Mouse (Mus musculus) liver, embryonic 13.5 days (tissue): ENCODE results near the gene Fam120a. TPM values are rescaled to one million over a fixed set of nuclear protein-coding genes. Genes with fewer than 3 reads are reported as not detected.

Experiments used
- ATAC-seq: fragments of 200-750 bp; cut with Nextera tagmentation; 2 replicates; pipeline ENCODE4 v1.8.0; 2017; ENCODE audit warnings: low read depth, mild to moderate bottlenecking, moderate number of reproducible peaks, moderate library complexity
- DNase-seq: peaks from one replicate; pipeline ENCODE4 v3.0.0; 2022
- H3K27ac ChIP-seq: fragments of 300-500 bp; sonication (generic); 2 replicates; pipeline ENCODE4 v1.5.1; 2015; ENCODE audit warnings: moderate library complexity, mild to moderate bottlenecking, inconsistent platforms
- H3K27me3 ChIP-seq: fragments of 300-500 bp; sonication (generic); 2 replicates; pipeline ENCODE4 v1.6.1; 2015; ENCODE audit warnings: mild to moderate bottlenecking, inconsistent platforms
- H3K36me3 ChIP-seq: fragments of 300-500 bp; sonication (generic); 2 replicates; pipeline ENCODE4 v1.6.1; 2015; ENCODE audit warnings: mild to moderate bottlenecking, inconsistent platforms
- H3K4me1 ChIP-seq: fragments of 300-500 bp; sonication (generic); replicated peaks from 2 replicates; pipeline ENCODE4 v1.6.1; 2015; ENCODE audit warnings: inconsistent platforms
- H3K4me2 ChIP-seq: fragments of 300-500 bp; sonication (generic); 2 replicates; pipeline ENCODE4 v1.6.1; 2015; ENCODE audit warnings: inconsistent platforms, mild to moderate bottlenecking, moderate library complexity
- H3K4me3 ChIP-seq: fragments of 300-500 bp; sonication (generic); replicated peaks from 2 replicates; pipeline ENCODE4 v1.5.1; 2015; ENCODE audit warnings: mild to moderate bottlenecking, inconsistent platforms
- H3K9ac ChIP-seq: fragments of 300-500 bp; sonication (generic); 2 replicates; pipeline ENCODE4 v1.6.1; 2015; ENCODE audit warnings: mild to moderate bottlenecking, inconsistent platforms
- H3K9me3 ChIP-seq: fragments of 300-500 bp; sonication (generic); replicated peaks from 2 replicates; pipeline ENCODE4 v1.6.1; 2016; ENCODE audit warnings: inconsistent platforms
- WGBS: fragments of 180-500 bp; shearing (Covaris S2); methylation state at CpG from one replicate; pipeline ENCODE4 v1.1.7; 2015; ENCODE audit not compliant: insufficient replicate concordance; 5-methylcytosine and 5-hydroxymethylcytosine counted together
- polyA plus RNA-seq: library from polyadenylated mRNA; unstranded; fragments of >200 nt; fragmentation: Nextera tagmentation; extraction: Ambion mirVana; gene quantifications from 2 replicates; pipeline ENCODE4 v1.2.1, GENCODE M21; 2015

Gene Fam120a
- polyA plus RNA-seq, 1 experiment from 2014 or later, result 16.6 TPM

DNA sequence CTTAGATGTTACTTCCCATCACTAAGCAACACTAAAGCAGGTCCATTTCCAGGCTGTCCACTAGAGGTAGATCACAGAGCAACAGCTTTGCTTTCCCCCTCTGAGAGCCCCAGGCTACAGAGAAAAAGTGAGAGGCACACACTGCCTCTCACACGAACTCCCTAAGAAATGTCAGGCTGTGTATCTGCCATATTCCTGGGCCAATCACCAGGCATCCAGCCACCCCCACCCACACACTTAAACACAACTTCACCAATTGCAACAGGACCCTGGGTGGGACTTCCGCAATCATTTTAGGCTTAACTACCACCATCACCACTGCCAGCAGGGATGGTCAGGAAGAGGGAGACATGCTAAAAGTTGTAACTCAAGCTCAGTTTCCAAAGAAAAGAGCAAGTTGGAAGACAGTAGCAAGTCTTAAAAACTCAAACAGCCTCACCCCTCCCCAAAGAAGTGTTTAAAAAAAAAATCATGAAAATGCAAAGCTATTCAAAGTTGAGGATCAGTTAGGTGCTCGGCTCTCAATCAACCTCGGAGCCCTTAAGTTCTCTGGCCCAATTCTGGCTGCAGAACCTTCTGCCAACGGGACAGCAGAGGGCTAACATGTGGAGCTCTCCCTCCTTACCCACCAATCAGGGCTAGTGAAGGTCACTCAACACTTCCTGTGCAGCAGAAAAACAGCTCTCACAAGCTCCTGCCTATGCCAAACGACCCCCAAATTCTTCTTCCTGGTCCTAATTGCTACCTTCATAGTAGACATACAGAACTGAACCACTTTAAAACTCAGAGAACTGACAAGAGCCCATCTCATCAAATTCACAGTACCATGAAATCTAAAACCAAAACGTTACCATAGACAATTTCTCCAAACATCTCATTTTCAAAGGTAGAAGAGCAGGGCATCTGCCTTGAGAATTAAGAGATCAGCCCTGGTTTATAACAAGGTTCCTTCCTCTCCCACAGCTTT, 2.0 kb downstream of the Fam120a start:
- 3% methylated on average over 7 of the region's 7 CpGs for WGBS
- peak overlapping the region; percentile 93 for H3K4me2 ChIP-seq
- H3K9me3 ChIP-seq, result no peaks in the 10 kb centered on the region
- H3K4me3 ChIP-seq, result peak overlapping the region; percentile 99
- ATAC-seq (peak; percentile 46), DNase-seq (peak; percentile 75)
- peak overlapping the region; percentile 96 for H3K27ac ChIP-seq
- H3K36me3 ChIP-seq, result peaks cover 17% of the 10 kb centered on the region
- H3K27me3 ChIP-seq, result no peaks in the 10 kb centered on the region
- H3K4me1 ChIP-seq, result peaks cover 81% of the 10 kb centered on the region
- H3K9ac ChIP-seq, result peak overlapping the region; percentile 99

DNA sequence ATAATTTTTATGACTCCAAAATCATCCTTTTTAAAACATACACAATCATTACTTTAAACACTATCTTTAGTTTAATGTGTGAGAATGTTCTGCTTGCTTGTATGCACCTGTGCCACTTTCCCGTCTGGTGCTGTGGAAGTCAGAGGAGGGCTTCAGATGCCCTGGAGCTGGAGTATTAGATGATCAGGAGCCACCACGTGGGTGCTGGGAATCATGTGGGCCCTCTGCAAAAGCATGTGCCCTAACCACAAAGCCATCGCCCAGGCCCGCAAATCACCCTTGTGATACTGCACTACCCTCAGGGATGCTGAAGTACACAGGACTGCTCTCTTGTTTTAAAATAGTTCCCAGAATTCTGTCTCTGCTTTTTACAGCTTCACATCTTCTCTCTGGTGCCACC, 3.0 kb downstream of the Fam120a start:
- Histone ChIP-seq H3K4me3 (peak overlapping the region; percentile 99), H3K27ac (peak overlapping the region; percentile 96), H3K27me3 (no peaks in the 10 kb centered on the region), H3K9me3 (no peaks in the 10 kb centered on the region), H3K4me2 (peak overlapping the region; percentile 93), H3K36me3 (peaks cover 15% of the 10 kb centered on the region), H3K4me1 (peaks cover 76% of the 10 kb centered on the region), H3K9ac (peak overlapping the region; percentile 99)
- no peak for DNase-seq
- no peak for ATAC-seq
- 31% methylated on average over 4 of the region's 4 CpGs for WGBS

DNA sequence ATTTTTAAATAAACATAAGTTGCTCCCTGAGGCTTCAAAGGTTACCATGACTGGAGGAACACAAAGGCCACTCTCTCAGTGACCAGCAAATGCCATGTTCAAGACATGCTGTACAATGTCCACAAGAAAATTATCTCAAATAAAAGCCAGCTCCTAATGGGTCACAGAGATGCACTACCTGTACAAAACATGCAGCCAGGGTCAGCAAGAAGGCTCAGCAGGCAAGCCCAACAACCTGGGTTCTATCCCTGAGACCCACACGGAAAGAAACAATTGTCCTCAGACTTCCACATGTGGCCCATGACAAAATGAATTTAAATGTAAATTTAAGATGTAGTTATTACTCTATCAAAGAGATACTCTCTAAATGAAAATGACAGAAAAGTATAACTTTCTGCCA, 4.7 kb downstream of the Fam120a start:
- peaks cover 24% of the 10 kb centered on the region for H3K36me3 ChIP-seq
- peaks cover 79% of the 10 kb centered on the region for H3K4me1 ChIP-seq
- H3K27ac ChIP-seq, result peak overlapping the region; percentile 77
- no peaks in the 10 kb centered on the region for H3K27me3 ChIP-seq
- H3K9ac ChIP-seq, result peak overlapping the region; percentile 56
- WGBS, result 81% methylated on average over 1 of the region's 1 CpGs
- H3K4me2 ChIP-seq, result peak overlapping the region; percentile 46
- H3K4me3 ChIP-seq, result peak overlapping the region; percentile 22; the same call in 1 of the 2 replicates
- ATAC-seq (no peak), DNase-seq (no peak)
- H3K9me3 ChIP-seq, result no peaks in the 10 kb centered on the region

DNA sequence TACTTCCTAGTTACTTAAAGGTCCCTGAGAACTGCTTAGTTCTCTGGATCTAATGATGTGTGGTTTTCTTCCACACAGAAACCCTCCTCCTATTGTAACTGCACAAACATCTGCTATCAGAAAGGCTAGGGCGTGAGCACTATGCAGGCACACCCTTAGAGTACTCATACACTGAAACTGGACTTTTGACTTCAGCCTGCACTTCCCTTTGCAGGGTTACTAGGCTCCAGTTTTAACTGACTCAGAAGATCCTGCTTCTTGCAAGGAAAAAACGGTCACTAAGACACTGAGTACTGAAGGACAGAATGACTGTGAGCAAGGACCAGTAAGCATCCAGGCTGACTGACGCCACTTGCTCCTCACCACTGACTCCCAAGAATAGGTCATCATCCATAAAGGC, 5.3 kb downstream of the Fam120a start:
- Histone ChIP-seq H3K4me3 (peak overlapping the region; percentile 22; the same call in 1 of the 2 replicates), H3K36me3 (peaks cover 24% of the 10 kb centered on the region), H3K4me1 (peaks cover 79% of the 10 kb centered on the region), H3K27ac (peak overlapping the region; percentile 77), H3K9ac (peak overlapping the region; percentile 56), H3K9me3 (no peaks in the 10 kb centered on the region), H3K27me3 (no peaks in the 10 kb centered on the region), H3K4me2 (peak overlapping the region; percentile 46)
- ATAC-seq (peak; percentile 53), DNase-seq (peak; percentile 16)
- 14% methylated on average over 3 of the region's 3 CpGs for WGBS

DNA sequence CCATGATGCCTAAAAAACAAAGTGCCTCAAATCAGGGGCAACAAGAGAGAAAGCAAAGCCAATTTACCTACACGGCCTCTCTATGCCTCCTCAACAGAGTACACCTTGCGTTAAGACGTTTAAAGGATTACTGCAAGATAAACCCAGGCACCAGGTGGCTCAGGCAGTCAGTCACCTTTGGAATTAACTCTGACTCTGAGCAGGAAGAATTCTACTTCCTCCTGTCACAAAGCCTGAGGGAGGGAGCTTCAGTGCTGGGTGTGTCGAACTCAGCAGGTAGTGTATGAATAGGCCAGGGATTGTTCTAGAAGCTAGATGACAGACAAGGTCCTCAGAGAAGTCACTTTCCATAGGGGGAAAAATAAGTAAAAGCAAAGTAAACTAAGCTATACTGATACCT, 9.2 kb downstream of the Fam120a start:
- ATAC-seq, result no peak
- no peak overlapping the region for H3K4me2 ChIP-seq
- no peak for DNase-seq
- peaks cover 57% of the 10 kb centered on the region for H3K4me1 ChIP-seq
- H3K27ac ChIP-seq, result no peak overlapping the region
- peaks cover 26% of the 10 kb centered on the region for H3K36me3 ChIP-seq
- H3K4me3 ChIP-seq, result no peak overlapping the region
- no peaks in the 10 kb centered on the region for H3K27me3 ChIP-seq
- WGBS, result 70% methylated on average over 4 of the region's 4 CpGs
- H3K9me3 ChIP-seq, result no peaks in the 10 kb centered on the region
- no peak overlapping the region for H3K9ac ChIP-seq

DNA sequence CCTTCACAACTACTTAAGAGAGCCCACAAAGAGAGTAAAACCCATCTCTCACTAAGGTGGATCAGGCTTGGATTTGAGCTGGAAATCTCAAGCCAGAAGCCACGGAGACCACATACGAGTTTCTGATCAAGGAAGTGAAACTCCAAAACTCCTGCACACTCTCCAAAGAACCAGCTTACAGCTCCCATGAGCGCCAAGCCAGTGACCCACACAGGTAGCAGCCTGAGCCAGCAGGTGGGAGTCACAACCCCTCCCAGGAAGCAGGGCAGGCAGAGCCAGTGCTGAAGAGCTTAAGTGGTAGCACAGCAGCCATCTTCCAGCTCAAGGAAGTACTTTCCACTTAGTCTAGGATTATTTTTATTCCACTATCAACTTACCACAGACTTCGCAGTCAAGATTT, 13.0 kb downstream of the Fam120a start:
- DNase-seq, result no peak
- ATAC-seq, result no peak
- Histone ChIP-seq H3K9me3 (no peaks in the 10 kb centered on the region), H3K4me1 (peaks cover 37% of the 10 kb centered on the region), H3K27me3 (no peaks in the 10 kb centered on the region), H3K4me3 (no peak overlapping the region), H3K27ac (no peak overlapping the region), H3K36me3 (peaks cover 23% of the 10 kb centered on the region), H3K4me2 (no peak overlapping the region), H3K9ac (no peak overlapping the region)
- 81% methylated on average over 4 of the region's 4 CpGs for WGBS

DNA sequence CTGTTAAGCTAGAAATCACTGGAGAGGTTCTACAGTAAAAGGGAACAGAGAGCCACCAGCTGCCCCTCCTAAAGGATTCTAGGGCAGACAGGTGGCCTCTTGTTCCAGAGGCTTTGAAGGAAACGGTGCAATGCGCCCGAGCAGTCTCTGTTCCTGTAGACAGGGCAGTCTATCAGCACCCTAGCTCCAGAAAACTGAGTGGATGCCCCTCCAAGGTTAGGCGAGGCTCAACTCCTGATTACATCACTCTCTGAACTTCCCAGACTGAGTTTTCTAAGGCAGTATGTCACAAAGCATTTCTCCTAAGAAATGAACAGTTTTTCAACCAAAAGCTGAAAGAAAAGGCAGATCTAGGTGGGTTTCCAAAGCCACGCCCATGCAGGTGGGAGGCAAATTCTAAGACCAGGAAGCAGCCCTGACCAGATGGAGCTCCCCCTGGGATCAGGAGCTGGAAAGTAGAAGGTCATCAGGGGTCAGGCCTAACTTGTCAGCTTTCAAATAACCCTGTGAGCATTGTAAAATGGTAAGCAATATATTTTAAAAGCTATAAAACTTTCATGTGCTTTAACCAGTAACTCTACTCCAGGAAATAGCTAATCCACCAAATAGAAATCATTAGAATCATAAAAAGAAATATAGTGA, 17.1 kb downstream of the Fam120a start:
- 54% methylated on average over 5 of the region's 5 CpGs for WGBS
- DNase-seq (no peak), ATAC-seq (no peak)
- H3K27me3 ChIP-seq, result no peaks in the 10 kb centered on the region
- H3K9me3 ChIP-seq, result no peaks in the 10 kb centered on the region
- H3K4me1 ChIP-seq, result peaks cover 19% of the 10 kb centered on the region
- H3K4me2 ChIP-seq, result no peak overlapping the region
- no peak overlapping the region for H3K9ac ChIP-seq
- no peak overlapping the region for H3K27ac ChIP-seq
- peaks cover 41% of the 10 kb centered on the region for H3K36me3 ChIP-seq
- no peak overlapping the region for H3K4me3 ChIP-seq

DNA sequence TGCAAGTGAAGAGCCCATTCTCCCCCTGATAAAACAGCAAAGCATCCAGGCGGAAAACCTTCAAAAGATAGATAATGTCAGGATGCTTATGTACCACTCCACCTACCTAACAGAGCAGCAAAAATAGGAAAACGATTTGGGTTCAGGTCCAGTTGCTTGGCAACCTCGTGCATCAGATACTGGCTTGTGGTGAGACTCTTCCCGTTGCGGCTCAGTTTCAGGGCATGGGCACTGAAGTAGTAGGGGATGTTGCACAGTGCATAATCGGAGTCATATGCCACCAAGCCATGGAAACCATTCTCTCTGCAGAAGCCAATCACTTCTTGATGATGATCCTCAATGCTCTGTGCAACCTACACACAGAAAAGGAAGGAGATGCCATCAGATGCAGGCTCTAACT, 18.9 kb downstream of the Fam120a start:
- Histone ChIP-seq H3K4me3 (no peak overlapping the region), H3K4me1 (peaks cover 17% of the 10 kb centered on the region), H3K4me2 (no peak overlapping the region), H3K9me3 (no peaks in the 10 kb centered on the region), H3K36me3 (peaks cover 56% of the 10 kb centered on the region), H3K9ac (no peak overlapping the region), H3K27ac (no peak overlapping the region), H3K27me3 (no peaks in the 10 kb centered on the region)
- ATAC-seq, result no peak
- WGBS, result 78% methylated on average over 6 of the region's 6 CpGs
- no peak for DNase-seq

DNA sequence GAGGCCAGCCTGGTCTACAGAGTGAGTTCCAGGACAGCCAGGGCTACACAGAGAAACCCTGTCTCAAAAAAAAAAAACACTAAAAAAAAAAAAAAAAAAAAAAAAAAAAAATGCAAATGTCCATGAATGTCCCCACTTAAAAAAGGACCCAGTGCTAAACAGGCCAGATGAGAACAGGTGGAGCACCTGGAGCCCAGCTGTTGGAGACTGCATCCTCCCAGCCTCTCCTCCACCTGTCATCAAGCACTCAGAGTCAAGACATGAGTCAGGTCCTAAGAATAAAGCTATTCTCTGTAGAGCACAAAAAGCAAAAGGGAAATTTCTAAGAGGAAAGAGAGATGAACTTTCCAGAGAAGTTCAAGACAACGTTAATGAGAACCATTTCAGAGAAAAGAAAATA, 23.2 kb downstream of the Fam120a start:
- H3K4me1 ChIP-seq, result peaks cover 26% of the 10 kb centered on the region
- H3K27me3 ChIP-seq, result no peaks in the 10 kb centered on the region
- H3K9ac ChIP-seq, result no peak overlapping the region
- no peak overlapping the region for H3K27ac ChIP-seq
- peaks cover 88% of the 10 kb centered on the region for H3K36me3 ChIP-seq
- H3K4me3 ChIP-seq, result no peak overlapping the region
- ATAC-seq (no peak), DNase-seq (no peak)
- WGBS, result 74% methylated on average over 1 of the region's 1 CpGs
- no peaks in the 10 kb centered on the region for H3K9me3 ChIP-seq
- no peak overlapping the region for H3K4me2 ChIP-seq

DNA sequence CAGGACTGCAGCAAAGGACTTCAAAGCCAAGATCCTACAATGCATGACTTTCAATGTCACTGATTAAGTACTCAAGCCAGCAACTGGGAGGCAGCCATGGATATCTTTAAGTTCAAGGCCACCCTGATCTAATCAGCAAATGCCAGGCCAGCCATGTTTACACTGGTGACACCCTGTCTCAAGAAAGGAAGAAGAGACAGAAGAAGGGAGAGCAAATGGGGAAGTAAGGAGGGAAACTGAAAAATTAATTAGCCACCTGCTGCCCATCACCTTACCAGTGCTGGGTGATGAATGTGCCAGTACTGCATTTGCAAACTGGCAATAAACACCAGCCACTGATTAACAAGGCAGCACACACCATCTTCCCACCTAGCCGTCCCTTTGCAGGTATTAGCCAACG, 25.3 kb downstream of the Fam120a start:
- 70% methylated on average over 2 of the region's 2 CpGs for WGBS
- Histone ChIP-seq H3K4me1 (peaks cover 26% of the 10 kb centered on the region), H3K27me3 (no peaks in the 10 kb centered on the region), H3K9me3 (no peaks in the 10 kb centered on the region), H3K4me3 (no peak overlapping the region), H3K27ac (peak overlapping the region; percentile 59), H3K4me2 (peak overlapping the region; percentile 30; the same call in 1 of the 2 replicates), H3K36me3 (peaks cover 85% of the 10 kb centered on the region), H3K9ac (peak overlapping the region; percentile 33; the same call in 1 of the 2 replicates)
- DNase-seq (no peak), ATAC-seq (peak; percentile 75)

DNA sequence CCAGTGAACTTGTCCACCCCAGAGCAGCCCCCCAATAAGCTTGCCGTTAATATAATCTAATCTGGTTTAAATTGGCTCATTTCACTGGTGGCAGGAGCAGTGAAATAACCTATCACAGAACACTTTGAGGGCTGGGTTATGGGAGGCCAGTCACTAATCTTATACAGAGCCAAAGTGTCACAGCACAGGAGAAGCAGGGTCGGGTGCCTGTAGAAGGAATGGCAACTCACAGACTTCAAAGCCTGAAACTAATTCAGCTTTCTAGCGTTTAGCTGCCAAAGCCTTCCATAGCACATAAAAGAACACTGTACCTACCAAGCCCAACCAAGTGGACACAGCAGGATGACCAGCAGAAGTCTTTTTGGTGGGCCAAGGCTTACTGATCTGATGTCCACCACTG, 26.0 kb downstream of the Fam120a start:
- no peaks in the 10 kb centered on the region for H3K9me3 ChIP-seq
- WGBS, result 72% methylated on average over 3 of the region's 3 CpGs
- H3K4me1 ChIP-seq, result peaks cover 26% of the 10 kb centered on the region
- no peaks in the 10 kb centered on the region for H3K27me3 ChIP-seq
- H3K9ac ChIP-seq, result no peak overlapping the region
- H3K36me3 ChIP-seq, result peaks cover 84% of the 10 kb centered on the region
- no peak for DNase-seq
- ATAC-seq, result no peak
- H3K27ac ChIP-seq, result no peak overlapping the region
- H3K4me3 ChIP-seq, result no peak overlapping the region
- H3K4me2 ChIP-seq, result no peak overlapping the region
